Mouse (Mus musculus) brain, adult 10 weeks (tissue): Measurements from ENCODE around the gene Pla2g2c. TPM values are rescaled to one million over a fixed set of nuclear protein-coding genes. Genes with fewer than 3 reads are reported as not detected.

Experiments
- polyA plus RNA-seq: library from polyadenylated mRNA; stranded (reverse); fragments of 350-450 nt; fragmentation: Illumina TruSeq; extraction: RNeasy Lipid Tissue Mini Kit (QIAGEN cat#74804); gene quantifications from one replicate; pipeline ENCODE4 v1.2.3, GENCODE M21; 2015; ENCODE audit warnings: low read depth, low replicate concordance

The Pla2g2c gene
- not detected for polyA plus RNA-seq

GRCm38 (mm10) chr4:138724354-138725126, at the start of gene Pla2g2c:
Gene Pla2g2c, plus strand, starts transcription at chr4:138724792.

GRCm38 (mm10) chr4:138737031-138737430, 12.4 kb downstream of the Pla2g2c start, which contains the start of gene Ubxn10:
Gene Ubxn10, minus strand, starts transcription at chr4:138737167.

GRCm38 (mm10) chr4:138757416-138757815, 32.8 kb downstream of the Pla2g2c start, which contains the start of gene Pla2g2f:
Gene Pla2g2f, minus strand, starts transcription at chr4:138757626.

GRCm38 (mm10) chr4:138775435-138775834, 50.8 kb downstream of the Pla2g2c start, which contains the start of gene Pla2g2d:
Gene Pla2g2d, plus strand, starts transcription at chr4:138775735.

Other genes starting within 250 kb of the Pla2g2c start
- gene Vwa5b1, start 88.9 kb upstream of the Pla2g2c start, polyA plus RNA-seq, result 2.4 TPM
- gene Ubxn10, start 12.4 kb downstream of the Pla2g2c start, polyA plus RNA-seq, result 2.0 TPM
- gene Pla2g2f, start 32.8 kb downstream of the Pla2g2c start, polyA plus RNA-seq, result 0.82 TPM
- gene Pla2g2d, start 50.9 kb downstream of the Pla2g2c start, polyA plus RNA-seq, result 0.34 TPM
- 2.1 TPM for gene Pla2g5, start 138.7 kb downstream of the Pla2g2c start, polyA plus RNA-seq
- not detected for gene Gm13030, start 149.2 kb downstream of the Pla2g2c start, polyA plus RNA-seq
- gene Pla2g2e, start 153.2 kb downstream of the Pla2g2c start, polyA plus RNA-seq, result not detected
- gene Otud3, start 189.2 kb downstream of the Pla2g2c start, polyA plus RNA-seq, result 10.1 TPM
- not detected for gene Rnf186, start 242.3 kb downstream of the Pla2g2c start, polyA plus RNA-seq
- 1.5 TPM for gene Tmco4, start 248.1 kb downstream of the Pla2g2c start, polyA plus RNA-seq